18 mouse cellular contexts compared by ENCODE assay signal in genomic region chr9:57947381-57948030, GRCm38 (mm10). TPM values are rescaled to one million over a fixed set of nuclear protein-coding genes. Genes with fewer than 3 reads are reported as not detected.
A peak's percentile ranks its signal among the peaks of the same experiment; 100 is the strongest.
DNase-seq lines count a peak whose midpoint lies in the region; ATAC-seq and TF ChIP-seq lines count a peak whose summit lies in the region.
"Had no signal": no experiment of that assay in that cellular context is flagged by ENCODE, and none has a peak within 500 bp of the region (broad histone marks: within the 10 kb centered on the region; RNA-seq: fewer than 3 reads in every experiment).

No protein-coding gene starts in this region.

- H3K36me3 ChIP-seq in small intestine, adult 2 months (ENCODE audit: control insufficient read depth, insufficient read depth, low read length): no peaks in the 10 kb centered on the region
- H3K36me3 ChIP-seq: embryonic facial prominence, embryonic 15.5 days; forebrain, embryonic 12.5 days; liver, embryonic 13.5 days; midbrain, embryonic 15.5 days; neural tube, embryonic 12.5 days had no signal

- TF ChIP-seq CTCF in layer of hippocampus, adult 2 months (conservative IDR thresholded peaks at IDR 0.05): no peak
- TF ChIP-seq CTCF in small intestine, adult 2 months (IDR thresholded peaks at IDR 0.05; ENCODE audit: extremely low read depth, insufficient read length, insufficient replicate concordance, low read depth, low read length): no peak

- ATAC-seq in cerebellum, adult (ENCODE audit: insufficient number of reproducible peaks, low FRiP score, low TSS enrichment): peak; percentile 47; the same call in 1 of the 2 replicates
- ATAC-seq: midbrain, embryonic 15.5 days had no signal

- peak overlapping the region; percentile 26; the same call in 1 of the 2 replicates for H3K4me3 ChIP-seq in layer of hippocampus, adult 2 months
- H3K4me3 ChIP-seq in small intestine, adult 2 months (ENCODE audit: low read depth, low read length): no peak overlapping the region
- H3K4me3 ChIP-seq: embryonic facial prominence, embryonic 15.5 days; forebrain, embryonic 12.5 days; liver, embryonic 13.5 days; midbrain, embryonic 15.5 days; neural tube, embryonic 12.5 days had no signal

- 22% methylated on average over 7 of the region's 7 CpGs for WGBS in small intestine, adult 2 months

- no peaks in the 10 kb centered on the region for H3K27me3 ChIP-seq in small intestine, adult 2 months (ENCODE audit: control insufficient read depth, insufficient read depth, low read length)
- H3K27me3 ChIP-seq: midbrain, embryonic 15.5 days had no signal

- DNase-seq in cerebellum, postnatal 4 days (ENCODE audit: low spot score in 2 of 2): no peak
- no peak for DNase-seq in layer of hippocampus, adult 2 months (ENCODE audit: low spot score in 2 of 2)
- no peak for DNase-seq in layer of hippocampus, adult 9-11 months
- peak; percentile 90 for DNase-seq in cerebellum, adult 9-11 months
- DNase-seq in lung, postnatal 14 days: no peak
- no peak for DNase-seq in spleen, postnatal 4 days (ENCODE audit: low spot score in 2 of 2)
- DNase-seq: adrenal gland, postnatal 25 days; heart, postnatal 4 days; kidney, postnatal 25 days; liver, embryonic 13.5 days; thymus, adult 18-20 months had no signal

- H3K4me1 ChIP-seq in small intestine, adult 2 months (ENCODE audit: control insufficient read depth, insufficient read depth, insufficient read length, low read length): peaks cover 75% of the 10 kb centered on the region
- H3K4me1 ChIP-seq: liver, embryonic 13.5 days had no signal

- TF ChIP-seq POLR2A in small intestine, adult 2 months (IDR thresholded peaks at IDR 0.05; ENCODE audit: low read depth, low read length): no peak

- peak overlapping the region; percentile 90 for H3K27ac ChIP-seq in layer of hippocampus, adult 2 months
- peak overlapping the region; percentile 23; the same call in 1 of the 2 replicates for H3K27ac ChIP-seq in small intestine, adult 2 months (ENCODE audit: insufficient read depth, low read depth, low read length)
- H3K27ac ChIP-seq: embryonic facial prominence, embryonic 15.5 days; forebrain, embryonic 12.5 days; liver, embryonic 13.5 days; midbrain, embryonic 15.5 days; neural tube, embryonic 12.5 days had no signal

RNA-seq across cellular contexts. Expression of gene Sema7a, which starts 7.6 kb away (rescaled TPM):
- total RNA-seq in layer of hippocampus, adult 2 months (2021): 100 to 1,000 TPM in 1 of 2 experiments, 10 to 100 TPM in 1; 94.4 to 102 TPM
- 12.9 and 52.6 TPM in 2 replicates for polyA plus RNA-seq in small intestine, adult 2 months (2012; rRNA removed)
- polyA plus RNA-seq: liver, embryonic 13.5 days had no signal

RNA-seq across cellular contexts. Expression of gene Ubl7, which starts 36.7 kb away (rescaled TPM):
- total RNA-seq in layer of hippocampus, adult 2 months (2021): 10 to 100 TPM; 98.5 to 98.7 TPM
- polyA plus RNA-seq in small intestine, adult 2 months (2012; rRNA removed): 62.4 and 146 TPM in 2 replicates

RNA-seq across cellular contexts. Expression of gene Cyp11a1, which starts 58.7 kb away (rescaled TPM):
- total RNA-seq in layer of hippocampus, adult 2 months (2021): 1 to 10 TPM in 1 of 2 experiments, under 1 TPM in 1; 0.79 to 1.7 TPM
- polyA plus RNA-seq in small intestine, adult 2 months (2012; rRNA removed): 0.19 and 0.27 TPM in 2 replicates
- total RNA-seq: heart, adult 18-20 months had no signal
- polyA plus RNA-seq: neural tube, embryonic 12.5 days had no signal
